Mouse (Mus musculus) neural tube, embryonic 13.5 days (tissue): ENCODE measurements at regions not wholly inside any gene's neighbourhood (a gene's known extent, or its start where the extent isn't known, plus 50 kb on each side); places are given as distances from the start of the nearest gene placed in this dataset.

Experiments
- ATAC-seq: fragments of 200-750 bp; cut with Nextera tagmentation; 2 replicates; pipeline ENCODE4 v1.8.0; 2017; ENCODE audit warnings: low read depth, mild to moderate bottlenecking, moderate TSS enrichment, moderate library complexity
- H3K27ac ChIP-seq: fragments of 300-500 bp; sonication (generic); replicated peaks from 2 replicates; pipeline ENCODE4 v1.5.1; 2015; ENCODE audit warnings: moderate library complexity, mild to moderate bottlenecking, inconsistent platforms
- H3K27me3 ChIP-seq: fragments of 300-500 bp; sonication (generic); 2 replicates; pipeline ENCODE4 v1.6.1; 2015; ENCODE audit warnings: mild to moderate bottlenecking, inconsistent platforms
- H3K36me3 ChIP-seq: fragments of 300-500 bp; sonication (generic); 2 replicates; pipeline ENCODE4 v1.6.1; 2015; ENCODE audit warnings: mild to moderate bottlenecking, inconsistent platforms
- H3K4me1 ChIP-seq: fragments of 300-500 bp; sonication (generic); replicated peaks from 2 replicates; pipeline ENCODE4 v1.6.1; 2015; ENCODE audit warnings: inconsistent platforms
- H3K4me2 ChIP-seq: fragments of 300-500 bp; sonication (generic); 2 replicates; pipeline ENCODE4 v1.6.1; 2015; ENCODE audit warnings: inconsistent platforms, mild to moderate bottlenecking, moderate library complexity
- H3K4me3 ChIP-seq: fragments of 300-500 bp; sonication (generic); 2 replicates; pipeline ENCODE4 v1.5.1; 2015; ENCODE audit warnings: mild to moderate bottlenecking, inconsistent platforms
- H3K9ac ChIP-seq: fragments of 300-500 bp; sonication (generic); 2 replicates; pipeline ENCODE4 v1.6.1; 2015; ENCODE audit warnings: moderate library complexity, mild to moderate bottlenecking, inconsistent platforms
- H3K9me3 ChIP-seq: fragments of 300-500 bp; sonication (generic); 2 replicates; pipeline ENCODE4 v1.6.1; 2016; ENCODE audit warnings: inconsistent platforms
- WGBS: fragments of 180-500 bp; shearing (Covaris S2); methylation state at CpG from one replicate; pipeline ENCODE4 v1.1.7; 2015; 5-methylcytosine and 5-hydroxymethylcytosine counted together

- Histone ChIP-seq H3K27ac (no peak overlapping the region), H3K4me3 (no peak overlapping the region), H3K9me3 (no peaks in the 10 kb centered on the region), H3K9ac (no peak overlapping the region), H3K4me2 (no peak overlapping the region), H3K4me1 (no peaks in the 10 kb centered on the region), H3K27me3 (no peaks in the 10 kb centered on the region), H3K36me3 (no peaks in the 10 kb centered on the region)
- 81% methylated on average over 3 of the region's 3 CpGs for WGBS
- ATAC-seq: no peak
Measured at GRCm38 (mm10) chr3:81760383-81760782, 172.0 kb upstream of the Ctso start.

GRCm38 (mm10) chr3:81760914-81761313 is 171.5 kb upstream of the Ctso start:
- H3K36me3 ChIP-seq: no peaks in the 10 kb centered on the region
- no peak overlapping the region for H3K4me2 ChIP-seq
- ATAC-seq: no peak
- H3K27me3 ChIP-seq: no peaks in the 10 kb centered on the region
- no peak overlapping the region for H3K27ac ChIP-seq
- WGBS: 55% methylated on average over 2 of the region's 2 CpGs
- H3K9ac ChIP-seq: no peak overlapping the region
- H3K4me1 ChIP-seq: no peaks in the 10 kb centered on the region
- H3K4me3 ChIP-seq: no peak overlapping the region
- no peaks in the 10 kb centered on the region for H3K9me3 ChIP-seq

GRCm38 (mm10) chr3:81771812-81772211 is 160.6 kb upstream of the Ctso start:
- H3K36me3 ChIP-seq: no peaks in the 10 kb centered on the region
- no peak overlapping the region for H3K4me2 ChIP-seq
- no peak overlapping the region for H3K27ac ChIP-seq
- H3K27me3 ChIP-seq: no peaks in the 10 kb centered on the region
- no peak overlapping the region for H3K4me3 ChIP-seq
- no peaks in the 10 kb centered on the region for H3K4me1 ChIP-seq
- no peak overlapping the region for H3K9ac ChIP-seq
- H3K9me3 ChIP-seq: no peaks in the 10 kb centered on the region
- no peak for ATAC-seq
- 82% methylated on average over 3 of the region's 3 CpGs for WGBS

GRCm38 (mm10) chr3:81773012-81773411 is 159.4 kb upstream of the Ctso start:
- Histone ChIP-seq H3K27me3 (no peaks in the 10 kb centered on the region), H3K4me3 (no peak overlapping the region), H3K4me2 (no peak overlapping the region), H3K36me3 (no peaks in the 10 kb centered on the region), H3K9me3 (no peaks in the 10 kb centered on the region), H3K27ac (no peak overlapping the region), H3K4me1 (no peaks in the 10 kb centered on the region), H3K9ac (no peak overlapping the region)
- no peak for ATAC-seq

GRCm38 (mm10) chr3:81782081-81782480 is 150.3 kb upstream of the Ctso start:
- H3K4me2 ChIP-seq: no peak overlapping the region
- H3K4me1 ChIP-seq: 0 out of 2 replicates have a peak, but pooled peaks cover 4% of the 10 kb centered on the region
- H3K27ac ChIP-seq: no peak overlapping the region
- no peaks in the 10 kb centered on the region for H3K9me3 ChIP-seq
- no peak overlapping the region for H3K4me3 ChIP-seq
- ATAC-seq: no peak
- H3K36me3 ChIP-seq: no peaks in the 10 kb centered on the region
- H3K27me3 ChIP-seq: no peaks in the 10 kb centered on the region
- 94% methylated on average over 9 of the region's 9 CpGs for WGBS
- no peak overlapping the region for H3K9ac ChIP-seq

GRCm38 (mm10) chr3:81782921-81783541 is 149.4 kb upstream of the Ctso start:
- H3K9ac ChIP-seq: 0 out of 2 replicates have a peak overlapping the region, but pooled peaks have one; percentile 22
- no peak overlapping the region for H3K27ac ChIP-seq
- 0 out of 2 replicates have a peak, but pooled peaks cover 4% of the 10 kb centered on the region for H3K4me1 ChIP-seq
- H3K27me3 ChIP-seq: no peaks in the 10 kb centered on the region
- peak overlapping the region; percentile 45 for H3K4me2 ChIP-seq
- peak; percentile 53; the same call in 1 of the 2 replicates for ATAC-seq
- H3K9me3 ChIP-seq: no peaks in the 10 kb centered on the region
- H3K4me3 ChIP-seq: 0 out of 2 replicates have a peak overlapping the region, but pooled peaks have one; percentile 11
- no peaks in the 10 kb centered on the region for H3K36me3 ChIP-seq
- 25% methylated on average over 15 of the region's 15 CpGs for WGBS

- no peaks in the 10 kb centered on the region for H3K4me1 ChIP-seq
- H3K9ac ChIP-seq: no peak overlapping the region
- no peak overlapping the region for H3K27ac ChIP-seq
- no peaks in the 10 kb centered on the region for H3K27me3 ChIP-seq
- no peak for ATAC-seq
- H3K4me3 ChIP-seq: no peak overlapping the region
- no peak overlapping the region for H3K4me2 ChIP-seq
- WGBS: 92% methylated on average over 2 of the region's 2 CpGs
- H3K9me3 ChIP-seq: no peaks in the 10 kb centered on the region
- no peaks in the 10 kb centered on the region for H3K36me3 ChIP-seq
Measured at GRCm38 (mm10) chr3:81788915-81789314, 143.5 kb upstream of the Ctso start.

GRCm38 (mm10) chr3:81789664-81790063 is 142.7 kb upstream of the Ctso start:
- no peaks in the 10 kb centered on the region for H3K9me3 ChIP-seq
- H3K27ac ChIP-seq: no peak overlapping the region
- H3K27me3 ChIP-seq: no peaks in the 10 kb centered on the region
- no peak for ATAC-seq
- no peaks in the 10 kb centered on the region for H3K4me1 ChIP-seq
- WGBS: 93% methylated on average over 6 of the region's 6 CpGs
- H3K36me3 ChIP-seq: no peaks in the 10 kb centered on the region
- no peak overlapping the region for H3K9ac ChIP-seq
- no peak overlapping the region for H3K4me3 ChIP-seq
- no peak overlapping the region for H3K4me2 ChIP-seq

- no peaks in the 10 kb centered on the region for H3K4me1 ChIP-seq
- ATAC-seq: no peak
- H3K4me2 ChIP-seq: no peak overlapping the region
- no peak overlapping the region for H3K27ac ChIP-seq
- no peak overlapping the region for H3K4me3 ChIP-seq
- no peaks in the 10 kb centered on the region for H3K36me3 ChIP-seq
- no peaks in the 10 kb centered on the region for H3K9me3 ChIP-seq
- H3K9ac ChIP-seq: no peak overlapping the region
- WGBS: 49% methylated on average over 2 of the region's 2 CpGs
- no peaks in the 10 kb centered on the region for H3K27me3 ChIP-seq
Measured at GRCm38 (mm10) chr3:81802096-81802495, 130.3 kb upstream of the Ctso start.

GRCm38 (mm10) chr3:81805745-81806144 is 126.7 kb upstream of the Ctso start:
- H3K27ac ChIP-seq: no peak overlapping the region
- no peak overlapping the region for H3K4me3 ChIP-seq
- no peaks in the 10 kb centered on the region for H3K27me3 ChIP-seq
- no peaks in the 10 kb centered on the region for H3K36me3 ChIP-seq
- no peak overlapping the region for H3K4me2 ChIP-seq
- no peaks in the 10 kb centered on the region for H3K4me1 ChIP-seq
- 70% methylated on average over 4 of the region's 4 CpGs for WGBS
- H3K9me3 ChIP-seq: no peaks in the 10 kb centered on the region
- no peak overlapping the region for H3K9ac ChIP-seq
- no peak for ATAC-seq

GRCm38 (mm10) chr3:81809604-81810003 is 122.8 kb upstream of the Ctso start:
- WGBS: 81% methylated on average over 2 of the region's 2 CpGs
- ATAC-seq: no peak

GRCm38 (mm10) chr3:81820304-81820703 is 112.1 kb upstream of the Ctso start:
- Histone ChIP-seq H3K27ac (no peak overlapping the region), H3K9me3 (no peaks in the 10 kb centered on the region), H3K9ac (no peak overlapping the region), H3K27me3 (no peaks in the 10 kb centered on the region), H3K36me3 (no peaks in the 10 kb centered on the region), H3K4me1 (no peaks in the 10 kb centered on the region), H3K4me2 (no peak overlapping the region), H3K4me3 (no peak overlapping the region)
- 74% methylated on average over 2 of the region's 2 CpGs for WGBS
- ATAC-seq: no peak

More at GRCm38 (mm10) chr3:81809604-81810003, 122.8 kb upstream of the Ctso start:
- Histone ChIP-seq H3K36me3 (no peaks in the 10 kb centered on the region), H3K27me3 (no peaks in the 10 kb centered on the region), H3K9me3 (no peaks in the 10 kb centered on the region), H3K4me1 (no peaks in the 10 kb centered on the region), H3K9ac (no peak overlapping the region), H3K27ac (no peak overlapping the region), H3K4me2 (no peak overlapping the region), H3K4me3 (no peak overlapping the region)

GRCm38 (mm10) chr3:81829525-81829924 is 102.9 kb upstream of the Ctso start:
- Histone ChIP-seq H3K4me1 (no peaks in the 10 kb centered on the region), H3K9me3 (no peaks in the 10 kb centered on the region), H3K27me3 (no peaks in the 10 kb centered on the region), H3K4me2 (no peak overlapping the region), H3K4me3 (no peak overlapping the region), H3K36me3 (no peaks in the 10 kb centered on the region), H3K9ac (no peak overlapping the region), H3K27ac (no peak overlapping the region)
- 84% methylated on average over 2 of the region's 2 CpGs for WGBS
- ATAC-seq: no peak
